ENCODE assay signal across 21 mouse cellular contexts in the genomic region with DNA sequence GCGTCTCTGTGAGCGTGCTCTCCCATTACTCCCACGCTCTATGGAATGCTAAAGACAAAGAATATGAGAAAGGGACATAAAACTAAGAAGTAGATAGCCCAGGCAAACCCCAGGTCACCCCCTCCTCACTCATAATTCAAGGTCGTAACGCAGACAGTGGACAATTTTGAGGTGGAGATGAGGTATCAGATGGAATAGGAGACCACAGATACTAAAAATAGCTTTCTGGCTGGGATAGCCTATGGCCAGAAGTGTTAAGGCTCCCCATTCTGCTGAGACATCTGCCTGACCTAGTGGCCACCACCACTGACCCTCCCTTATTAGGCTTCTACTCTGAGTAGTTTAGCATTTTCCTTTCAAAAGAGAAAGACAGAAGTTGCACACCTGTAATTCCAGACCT.
DNase-seq lines count a peak whose midpoint lies in the region; ATAC-seq lines count a peak whose summit lies in the region.
"Had no signal": no experiment of that assay in that cellular context is flagged by ENCODE, and none has a peak within 500 bp of the region (broad histone marks: within the 10 kb centered on the region; RNA-seq: fewer than 3 reads in every experiment).

No protein-coding gene starts in this region.

- DNase-seq in heart, adult 11 months: peak; percentile 55
- DNase-seq in heart, postnatal 4 days: no peak
- DNase-seq in heart, embryonic 10.5 days (ENCODE audit: low spot score): peak; percentile 13
- no peak for DNase-seq in heart, postnatal 14 days
- DNase-seq in midbrain, embryonic 11.5 days (ENCODE audit: low spot score, missing footprints): peak; percentile 72
- no peak for DNase-seq in midbrain, embryonic 14.5 days
- DNase-seq: adrenal gland, adult 2 months; adrenal gland, adult 8-10 months; adrenal gland, postnatal 10 days; adrenal gland, postnatal 14 days; adrenal gland, postnatal 25 days; adrenal gland, postnatal 36 days; B cell, adult 2 months; cerebellum, adult 11 months; cerebellum, adult 11-12 months; cerebellum, adult 18-20 months had no signal

- ATAC-seq in midbrain, embryonic 11.5 days (ENCODE audit: low FRiP score): no peak
- no peak for ATAC-seq in midbrain, embryonic 14.5 days (ENCODE audit: low FRiP score, low TSS enrichment)
- ATAC-seq: activated CD4-positive, CD25-positive, alpha-beta regulatory T cell, adult 4 months; CD4-positive, CD25-positive, alpha-beta regulatory T cell, adult 4 months; Patski had no signal

- H3K27me3 ChIP-seq in heart, embryonic 10.5 days (ENCODE audit: insufficient read depth, poor library complexity, severe bottlenecking): peaks cover 10% of the 10 kb centered on the region; the same call in 1 of the 2 replicates
- peaks cover 24% of the 10 kb centered on the region for H3K27me3 ChIP-seq in midbrain, embryonic 11.5 days (ENCODE audit: control insufficient read depth, insufficient read depth, low read length)
- H3K27me3 ChIP-seq in midbrain, embryonic 14.5 days (ENCODE audit: control insufficient read depth, insufficient read depth, low read length): peaks cover 20% of the 10 kb centered on the region
- H3K27me3 ChIP-seq: CH12.LX, Patski had no signal

- H3K4me1 ChIP-seq in heart, embryonic 10.5 days: no peaks in the 10 kb centered on the region
- H3K4me1 ChIP-seq in midbrain, embryonic 11.5 days (ENCODE audit: control insufficient read depth, insufficient read depth, low read length): peaks cover 3% of the 10 kb centered on the region; the same call in 1 of the 2 replicates
- H3K4me1 ChIP-seq in midbrain, embryonic 14.5 days (ENCODE audit: control insufficient read depth, insufficient read depth, low read length): no peaks in the 10 kb centered on the region

- no peak overlapping the region for H3K4me3 ChIP-seq in heart, embryonic 10.5 days
- no peak overlapping the region for H3K4me3 ChIP-seq in midbrain, embryonic 11.5 days (ENCODE audit: low read depth, low read length)
- H3K4me3 ChIP-seq in midbrain, embryonic 14.5 days (replicated peaks; ENCODE audit: low read depth, low read length): no peak overlapping the region

- H3K9me3 ChIP-seq in heart, embryonic 10.5 days: no peaks in the 10 kb centered on the region
- no peaks in the 10 kb centered on the region for H3K9me3 ChIP-seq in midbrain, embryonic 11.5 days (ENCODE audit: control insufficient read depth, low read length)
- H3K9me3 ChIP-seq in midbrain, embryonic 14.5 days (ENCODE audit: control insufficient read depth, low read length): no peaks in the 10 kb centered on the region
- H3K9me3 ChIP-seq: G1E had no signal

- 81% methylated on average over 5 of the region's 5 CpGs for WGBS in heart, embryonic 10.5 days
- WGBS in midbrain, embryonic 11.5 days: 95% methylated on average over 5 of the region's 5 CpGs
- WGBS in midbrain, embryonic 14.5 days: 92% methylated on average over 5 of the region's 5 CpGs

- intact Hi-C loops in heart, postnatal 14 days (cut with DNase I): no loop called here

- no peaks in the 10 kb centered on the region for H3K36me3 ChIP-seq in heart, embryonic 10.5 days
- H3K36me3 ChIP-seq in midbrain, embryonic 11.5 days (ENCODE audit: control insufficient read depth, insufficient read depth, low read length): no peaks in the 10 kb centered on the region
- no peaks in the 10 kb centered on the region for H3K36me3 ChIP-seq in midbrain, embryonic 14.5 days (ENCODE audit: control insufficient read depth, insufficient read depth, low read length)
- H3K36me3 ChIP-seq: G1E had no signal

- no peak overlapping the region for H3K27ac ChIP-seq in heart, embryonic 10.5 days
- H3K27ac ChIP-seq in midbrain, embryonic 11.5 days (ENCODE audit: low read depth, low read length): no peak overlapping the region
- no peak overlapping the region for H3K27ac ChIP-seq in midbrain, embryonic 14.5 days (replicated peaks; ENCODE audit: low read depth, low read length)

- H3K9ac ChIP-seq in midbrain, embryonic 11.5 days (ENCODE audit: low read length): no peak overlapping the region
- no peak overlapping the region for H3K9ac ChIP-seq in midbrain, embryonic 14.5 days (replicated peaks; ENCODE audit: low read length)

- no peak overlapping the region for H3K4me2 ChIP-seq in midbrain, embryonic 11.5 days
- H3K4me2 ChIP-seq in midbrain, embryonic 14.5 days (ENCODE audit: low read length): no peak overlapping the region

Comparison
In these comparisons a context has a peak if more than half of its experiments do, and no peak if none do; other contexts are left out.
1. DNase-seq: peak in heart, adult 11 months (single experiment), heart, embryonic 10.5 days (single experiment) and midbrain, embryonic 11.5 days (single experiment); none in heart, postnatal 4 days (single experiment), heart, postnatal 14 days (0 of 2) and midbrain, embryonic 14.5 days (single experiment).